Mouse (Mus musculus): ENCODE results near the gene Nt5m. TPM values are rescaled to one million over a fixed set of nuclear protein-coding genes. Genes with fewer than 3 reads are reported as not detected.
A peak's percentile ranks its signal among the peaks of the same experiment; 100 is the strongest.

Nt5m gene
- total RNA-seq, 2 experiments from 2014 or later = 55.4 to 61.5 TPM

DNA sequence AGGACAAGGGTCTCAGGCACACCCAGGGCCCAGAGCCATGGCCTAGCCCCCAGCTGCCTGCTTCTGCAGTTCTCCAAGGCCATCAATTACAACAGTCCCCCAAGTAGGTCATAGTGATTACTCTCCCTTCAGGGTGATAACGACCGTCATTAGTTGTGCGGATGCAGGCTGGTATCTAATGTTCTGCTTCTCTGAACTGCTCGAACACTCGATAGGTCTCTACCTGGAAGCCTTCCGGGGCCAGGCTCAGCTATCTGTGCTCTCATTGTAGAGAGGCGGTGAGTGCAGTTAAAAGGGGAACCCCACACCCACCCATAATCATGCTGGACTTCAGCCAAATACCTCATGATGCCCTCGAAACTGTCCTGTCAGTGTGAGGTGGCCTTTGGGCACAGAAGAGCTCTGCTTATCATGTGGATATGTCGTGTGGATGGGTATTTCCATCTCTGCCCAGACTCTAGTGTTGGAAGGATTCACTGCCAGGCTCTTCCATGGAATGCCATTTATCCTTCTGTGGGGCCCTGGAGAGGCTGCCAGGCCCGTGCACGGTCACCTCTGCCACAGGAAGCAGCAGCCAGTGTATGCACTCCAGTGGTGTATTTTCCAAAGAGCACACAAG lies 58.8 kb downstream of the Nt5m start:
- DNase-seq (ENCODE audit: low spot score in 2 of 2) = no peak
- intact Hi-C loops (cut with DNase I) = no loop called here

DNA sequence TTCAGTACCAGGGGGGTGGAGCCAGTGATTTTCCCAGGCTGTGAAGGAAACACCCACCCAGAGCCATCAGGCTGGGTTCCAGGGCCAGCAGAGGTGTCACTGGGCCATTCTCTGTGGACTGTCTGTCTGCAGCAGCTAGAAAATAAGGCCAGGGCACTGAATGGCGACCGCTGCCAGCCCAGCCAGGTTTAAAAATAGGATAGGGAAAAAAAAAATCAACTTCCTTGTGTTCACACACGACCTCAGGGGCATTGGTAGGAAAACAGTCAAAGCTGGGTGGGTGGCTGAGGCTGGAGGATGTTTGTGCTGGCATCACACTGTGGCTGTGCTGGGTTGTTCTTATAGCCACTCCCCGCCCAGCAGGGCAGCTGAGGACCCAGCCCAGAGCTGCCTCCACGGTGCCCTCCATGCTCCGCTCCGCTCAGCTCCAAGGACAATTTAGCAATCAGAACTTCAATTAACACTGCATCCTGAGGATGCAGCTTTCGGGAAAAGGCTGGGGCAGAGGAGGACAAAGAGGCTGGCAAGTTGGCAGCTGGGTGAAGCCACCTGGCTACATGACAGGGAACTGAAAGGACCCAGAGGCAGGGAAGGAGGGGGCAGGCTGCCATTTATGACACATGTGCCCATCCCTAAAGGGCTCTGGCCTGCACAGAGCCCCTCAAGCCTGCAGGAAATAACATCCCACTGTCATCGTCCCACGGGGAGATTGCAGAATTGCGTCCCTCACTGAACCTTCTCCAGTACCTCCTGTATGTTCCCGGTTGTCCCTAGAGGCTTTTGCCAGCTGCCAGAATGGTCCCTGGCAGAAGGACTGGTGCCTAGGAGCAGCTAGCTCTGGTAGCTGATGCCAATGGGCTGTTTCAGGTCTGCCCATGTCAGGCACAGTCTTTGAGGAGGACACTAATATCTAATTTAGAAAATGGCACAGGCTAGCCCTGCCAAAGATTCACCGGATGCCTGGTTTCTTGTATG lies 60.8 kb downstream of the Nt5m start:
- DNase-seq (ENCODE audit: low spot score in 2 of 2) = peak in 1 of 2 experiments; percentile 34
- intact Hi-C loops (cut with DNase I) = loop anchor here (5.0 kb wide), 1 partner anchor 47 kb away; the partner anchor contains the start of gene Med9

- intact Hi-C loops (cut with DNase I) = loop anchor here (5.0 kb wide), 1 partner anchor 46 kb away; the partner anchor contains the start of gene Med9
- no peak for DNase-seq (ENCODE audit: low spot score in 2 of 2)
Measured at GRCm38 (mm10) chr11:59900995-59901394, 61.7 kb downstream of the Nt5m start.

DNA sequence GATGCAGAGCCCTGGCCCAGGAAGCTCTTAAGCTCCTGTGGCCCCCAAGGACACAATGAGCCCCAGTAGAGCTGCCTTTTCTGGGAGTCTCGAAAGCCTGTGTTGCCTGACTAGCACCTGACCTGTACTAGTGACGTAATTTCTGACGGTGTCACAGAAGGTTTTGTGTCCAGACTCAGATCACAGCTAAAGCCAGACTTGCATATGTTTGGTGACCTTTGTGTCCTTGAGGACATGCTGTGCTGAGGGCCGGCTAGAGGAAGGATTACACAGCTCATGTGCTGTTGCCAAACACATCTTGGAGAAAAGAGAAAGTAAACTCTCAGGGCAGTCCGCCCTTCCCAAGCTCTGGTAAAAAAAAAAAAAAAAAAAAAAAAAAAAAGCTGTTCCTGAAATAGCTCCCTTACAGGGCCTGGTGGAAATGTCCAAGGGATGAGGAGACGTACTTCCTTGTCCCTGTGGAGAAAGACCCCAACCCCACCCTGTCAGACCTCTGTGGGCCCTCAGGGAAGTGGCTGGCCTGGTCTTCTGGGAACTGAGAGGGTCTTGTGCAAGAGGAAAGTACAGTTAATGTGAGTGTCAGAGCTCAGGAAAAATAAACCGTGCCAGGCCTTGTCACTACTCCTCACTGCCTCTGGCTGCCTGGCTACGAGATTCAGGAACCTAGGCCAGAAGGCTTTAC lies 62.9 kb downstream of the Nt5m start:
- intact Hi-C loops (cut with DNase I) = loop anchor here (5.0 kb wide), 1 partner anchor 45 kb away; the partner anchor contains the start of gene Med9
- DNase-seq (ENCODE audit: low spot score in 2 of 2) = no peak

DNA sequence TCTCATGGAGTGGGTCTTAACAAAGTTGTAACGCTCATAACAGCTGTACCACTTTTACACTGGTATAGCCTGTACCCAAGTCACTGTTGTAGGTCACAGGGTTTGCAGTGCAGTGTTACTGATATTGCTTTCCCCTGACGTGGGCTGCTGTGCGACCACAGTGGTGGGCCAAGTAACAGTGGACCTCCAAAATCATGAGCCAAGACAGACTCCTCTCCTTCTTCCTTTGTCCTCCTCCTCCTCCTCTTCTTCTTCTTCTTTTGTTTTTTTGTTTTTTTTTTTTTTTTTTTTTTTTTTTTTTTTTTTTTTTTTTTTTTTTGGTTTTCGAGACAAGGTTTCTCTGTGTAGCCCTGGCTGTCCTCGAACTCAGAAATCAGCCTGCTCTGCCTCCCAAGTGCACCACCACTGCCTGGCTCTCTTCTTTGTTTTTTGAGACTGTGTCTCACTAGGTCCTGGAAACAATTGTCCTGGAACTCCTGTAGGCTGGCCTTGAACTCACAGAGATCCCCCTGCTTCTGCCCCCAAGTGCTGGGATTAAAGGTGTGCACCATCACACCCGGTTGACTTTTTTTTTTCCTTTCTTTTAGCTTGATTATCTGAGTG lies 67.4 kb downstream of the Nt5m start:
- DNase-seq (ENCODE audit: low spot score in 2 of 2) = no peak
- intact Hi-C loops (cut with DNase I) = no loop called here

DNA sequence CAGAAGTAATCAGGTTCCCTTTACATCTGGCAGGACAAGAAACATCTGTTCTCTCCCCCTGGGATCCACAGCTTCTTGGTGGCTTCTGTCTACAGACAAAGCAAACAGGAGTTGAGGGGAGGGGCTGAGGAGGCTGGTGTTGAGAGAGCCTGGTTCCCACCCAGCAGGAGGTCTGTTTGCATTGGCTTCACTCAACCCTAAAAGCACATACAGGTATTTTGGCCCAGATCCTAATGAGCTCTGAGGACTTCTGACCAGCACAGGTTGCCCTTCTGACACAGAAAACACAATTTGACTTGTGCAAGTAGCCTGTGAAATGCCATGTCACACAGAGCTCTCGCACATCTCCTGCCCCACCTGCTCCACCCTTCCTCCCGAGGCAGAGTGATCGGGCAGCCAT lies 69.2 kb downstream of the Nt5m start:
- DNase-seq (ENCODE audit: low spot score in 2 of 2) = no peak
- intact Hi-C loops (cut with DNase I) = no loop called here

DNA sequence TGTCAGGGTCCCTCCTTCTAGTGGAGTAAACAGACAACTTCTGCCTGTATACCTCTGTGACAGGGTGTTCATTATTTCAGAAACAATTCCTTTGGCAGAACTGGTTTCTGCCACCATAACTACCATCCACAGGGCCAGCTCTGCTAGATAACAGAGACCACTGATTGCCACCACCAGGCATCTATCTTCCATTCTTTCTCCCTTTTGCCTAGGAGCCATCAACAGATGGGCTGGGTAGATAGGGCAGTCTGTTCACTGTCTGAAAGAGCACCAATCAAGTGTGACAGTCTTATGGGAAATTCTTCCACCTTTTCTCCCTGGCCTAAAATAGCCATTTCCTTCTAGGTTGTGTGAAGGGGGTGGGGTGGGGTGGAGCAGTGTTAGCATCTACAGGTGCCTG lies 71.3 kb downstream of the Nt5m start:
- no peak for DNase-seq (ENCODE audit: low spot score in 2 of 2)
- intact Hi-C loops (cut with DNase I) = no loop called here

DNA sequence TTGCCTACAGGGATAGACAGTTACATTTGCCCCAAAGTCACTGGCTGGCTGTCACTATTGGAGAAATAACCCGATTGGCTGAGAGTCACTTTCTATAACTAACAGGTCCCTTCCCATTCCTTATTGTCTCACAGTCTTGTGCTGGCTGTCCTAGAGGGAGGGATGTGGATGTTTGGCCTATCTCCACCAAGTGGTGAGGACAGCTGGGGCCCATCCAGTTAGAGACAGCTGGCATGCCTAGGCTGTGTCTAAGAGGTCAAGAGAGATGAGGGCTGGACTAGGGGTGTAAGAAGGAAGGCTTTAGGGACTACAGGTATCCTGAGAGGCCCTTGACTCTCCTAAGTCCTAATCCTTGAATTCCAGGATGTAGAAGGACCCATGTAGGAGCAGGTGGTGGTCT lies 72.3 kb downstream of the Nt5m start:
- DNase-seq (ENCODE audit: low spot score in 2 of 2) = no peak
- intact Hi-C loops (cut with DNase I) = no loop called here

GRCm38 (mm10) chr11:59913702-59914101 lies 74.5 kb downstream of the Nt5m start:
- DNase-seq (ENCODE audit: low spot score in 2 of 2) = no peak
- intact Hi-C loops (cut with DNase I) = no loop called here

- DNase-seq (ENCODE audit: low spot score in 2 of 2) = no peak
- intact Hi-C loops (cut with DNase I) = no loop called here
Measured at GRCm38 (mm10) chr11:59918014-59918413, 78.8 kb downstream of the Nt5m start.

DNA sequence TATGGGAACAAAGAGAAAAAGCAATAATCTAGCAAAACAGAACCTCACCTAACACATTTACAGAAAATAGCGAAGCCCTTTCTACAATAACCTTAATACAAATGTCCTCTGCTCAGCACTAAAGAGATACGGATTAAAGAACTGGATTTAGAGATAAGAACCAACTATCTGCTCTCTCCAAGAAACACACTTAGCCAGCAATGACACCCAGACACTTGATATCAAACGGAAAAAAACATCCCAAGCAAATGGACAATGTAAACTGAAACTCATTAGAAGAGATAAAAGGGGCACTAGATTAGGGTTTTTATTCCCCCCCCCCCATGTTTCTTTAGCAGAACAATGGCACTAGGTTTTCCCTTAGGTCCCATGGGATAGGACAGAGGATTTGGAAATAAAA lies 80.2 kb downstream of the Nt5m start:
- intact Hi-C loops (cut with DNase I) = no loop called here
- DNase-seq (ENCODE audit: low spot score in 2 of 2) = no peak

GRCm38 (mm10) chr11:59920331-59920730 lies 81.1 kb downstream of the Nt5m start:
- DNase-seq (ENCODE audit: low spot score in 2 of 2) = no peak
- intact Hi-C loops (cut with DNase I) = no loop called here

GRCm38 (mm10) chr11:59921265-59921664 lies 82.0 kb downstream of the Nt5m start:
- no peak for DNase-seq (ENCODE audit: low spot score in 2 of 2)
- intact Hi-C loops (cut with DNase I) = no loop called here

- intact Hi-C loops (cut with DNase I) = no loop called here
- DNase-seq (ENCODE audit: low spot score in 2 of 2) = no peak
Measured at GRCm38 (mm10) chr11:59930031-59930430, 90.8 kb downstream of the Nt5m start.

Other genes with a start within 250 kb of the Nt5m start
- gene Olfr223, start 246.2 kb upstream of the Nt5m start, total RNA-seq (2021) = not detected
- gene Mprip, start 178.1 kb upstream of the Nt5m start, total RNA-seq (2021) = 100 to 1,000 TPM; 249 to 264 TPM
- gene Pld6, start 51.8 kb upstream of the Nt5m start, total RNA-seq (2021) = 1 to 10 TPM in 1 of 2 experiments, under 1 TPM in 1; 0.89 to 1.9 TPM
- 10 to 100 TPM; 37.0 to 38.7 TPM for gene Flcn, start 29.4 kb upstream of the Nt5m start, total RNA-seq (2021)
- 10 to 100 TPM; 67.4 to 68.9 TPM for gene Cops3, start 391 bp downstream of the Nt5m start, total RNA-seq (2021)
- 10 to 100 TPM; 34.0 to 34.2 TPM for gene Med9, start 108.8 kb downstream of the Nt5m start, total RNA-seq (2021)
- gene Rasd1, start 125.5 kb downstream of the Nt5m start, total RNA-seq (2021) = 1 to 10 TPM; 6.5 to 6.6 TPM
- gene Pemt, start 207.0 kb downstream of the Nt5m start, total RNA-seq (2021) = 1 to 10 TPM; 4.9 to 6.1 TPM

Data from left cerebral cortex, postnatal 14 days (tissue).